Mouse (Mus musculus) E14TG2a.4 (cell line): ENCODE data around the gene Fbxw4.
A peak's percentile ranks its signal among the peaks of the same experiment; 100 is the strongest.

Source experiments
- H3K27me3 ChIP-seq: 2 replicates; pipeline ENCODE4 v1.6.1; 2014; ENCODE audit warnings: low read length, control low read depth; ENCODE audit not compliant: insufficient read depth
- H3K36me3 ChIP-seq: 2 replicates; pipeline ENCODE4 v1.6.1; 2014; ENCODE audit warnings: low read length, control low read depth; ENCODE audit not compliant: insufficient read depth
- H3K4me1 ChIP-seq: replicated peaks from 2 replicates; pipeline ENCODE4 v1.6.1; 2014; ENCODE audit warnings: low read depth, low read length, control low read depth
- H3K4me3 ChIP-seq: replicated peaks from 2 replicates; pipeline ENCODE4 v1.5.1; 2014; ENCODE audit warnings: mild to moderate bottlenecking, low read length
- H3K9me3 ChIP-seq: 2 replicates; pipeline ENCODE4 v1.6.1; 2014; ENCODE audit warnings: low read length, control low read depth
- CTCF ChIP-seq: conservative IDR thresholded peaks from 2 replicates; pipeline ENCODE4 v1.5.1; 2014; ENCODE audit warnings: low read length
- NANOG ChIP-seq: IDR thresholded peaks from 2 replicates; pipeline ENCODE4 v1.6.1; 2014; ENCODE audit warnings: borderline replicate concordance, low read length, mixed read lengths
- POU5F1 ChIP-seq: IDR thresholded peaks from 2 replicates; pipeline ENCODE4 v1.6.1; 2014; ENCODE audit warnings: low read length, borderline replicate concordance

Gene Fbxw4

GRCm38 (mm10) chr19:45659738-45660502 is at the start of gene Fbxw4:
Gene Fbxw4 (minus strand): TSS chr19:45660312.
- no peak for TF ChIP-seq POU5F1
- H3K4me1 ChIP-seq = peaks cover 22% of the 10 kb centered on the region
- peaks cover 16% of the 10 kb centered on the region for H3K27me3 ChIP-seq
- H3K36me3 ChIP-seq = 0 out of 2 replicates have a peak, but pooled peaks cover 3% of the 10 kb centered on the region
- H3K4me3 ChIP-seq = peak within 1 kb of the TSS; percentile 82
- no peaks in the 10 kb centered on the region for H3K9me3 ChIP-seq

GRCm38 (mm10) chr19:45708704-45709103 is 48.6 kb upstream of the Fbxw4 start:
- Histone ChIP-seq H3K4me3 (no peak overlapping the region), H3K36me3 (no peaks in the 10 kb centered on the region), H3K4me1 (peaks cover 13% of the 10 kb centered on the region; the same call in 1 of the 2 replicates), H3K27me3 (peaks cover 32% of the 10 kb centered on the region), H3K9me3 (no peaks in the 10 kb centered on the region)
- TF ChIP-seq POU5F1 (no peak), CTCF (no peak), NANOG (no peak)

DNA sequence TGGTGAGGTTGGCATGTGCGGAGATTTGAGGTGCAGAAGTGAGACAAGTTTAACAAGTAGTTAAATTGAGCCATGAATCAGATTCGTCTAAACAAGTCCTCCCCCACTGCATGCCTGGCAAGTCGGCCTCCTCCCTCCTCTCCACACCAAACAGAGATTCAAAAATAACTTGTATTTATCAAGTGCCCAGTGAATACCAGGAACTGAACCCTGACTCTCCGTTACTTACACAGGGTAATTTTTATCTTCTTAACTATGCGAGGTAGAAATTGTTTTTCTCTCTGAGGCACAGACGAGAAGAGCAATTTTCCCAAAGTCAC is 36.1 kb upstream of the Fbxw4 start:
- no peak for TF ChIP-seq CTCF
- TF ChIP-seq NANOG = no peak
- no peak for TF ChIP-seq POU5F1
- no peak overlapping the region for H3K4me3 ChIP-seq
- H3K36me3 ChIP-seq = no peaks in the 10 kb centered on the region
- H3K4me1 ChIP-seq = peaks cover 14% of the 10 kb centered on the region
- H3K27me3 ChIP-seq = peaks cover 17% of the 10 kb centered on the region
- no peaks in the 10 kb centered on the region for H3K9me3 ChIP-seq

DNA sequence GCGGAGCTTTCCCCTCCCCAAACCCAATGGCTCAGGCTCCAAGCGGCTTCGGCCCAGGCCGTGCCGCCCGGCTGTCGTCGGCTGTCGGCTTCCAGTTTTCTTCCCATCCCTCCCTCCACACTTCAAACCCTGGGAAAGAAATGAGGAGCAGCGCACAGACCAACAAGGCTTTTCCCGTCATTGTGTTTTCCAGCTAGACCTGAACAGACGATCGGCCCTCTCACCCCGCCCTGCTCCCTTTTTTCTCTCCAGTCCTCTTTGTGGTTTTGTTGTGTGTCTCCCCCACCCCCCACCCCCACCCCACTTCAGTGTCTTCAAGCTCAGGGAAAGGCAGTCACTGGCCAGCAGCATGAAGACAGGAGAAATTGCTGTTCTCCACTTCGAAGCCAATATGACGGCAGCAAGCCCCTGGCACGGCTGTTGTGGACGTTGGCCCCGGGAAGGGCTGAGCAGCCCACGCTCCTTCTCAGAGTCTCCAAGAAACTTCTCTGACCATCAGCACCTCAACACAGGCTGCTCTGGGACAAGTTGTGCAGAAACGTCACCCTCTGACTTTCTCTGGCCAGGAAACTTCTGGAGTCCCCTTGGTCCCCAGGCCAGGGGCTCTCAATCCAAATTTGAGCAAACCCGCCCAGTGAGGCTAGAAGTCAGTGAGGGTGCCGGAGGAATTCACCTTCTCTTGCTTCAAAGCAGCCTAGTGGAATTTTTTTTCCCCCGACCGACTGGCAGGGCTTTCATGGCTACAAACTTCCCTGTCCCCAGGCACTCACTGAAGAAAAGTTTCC is 35.6 kb upstream of the Fbxw4 start:
- Histone ChIP-seq H3K9me3 (no peaks in the 10 kb centered on the region), H3K4me3 (peak overlapping the region; percentile 46)
- TF ChIP-seq CTCF (no peak), NANOG (no peak)

DNA sequence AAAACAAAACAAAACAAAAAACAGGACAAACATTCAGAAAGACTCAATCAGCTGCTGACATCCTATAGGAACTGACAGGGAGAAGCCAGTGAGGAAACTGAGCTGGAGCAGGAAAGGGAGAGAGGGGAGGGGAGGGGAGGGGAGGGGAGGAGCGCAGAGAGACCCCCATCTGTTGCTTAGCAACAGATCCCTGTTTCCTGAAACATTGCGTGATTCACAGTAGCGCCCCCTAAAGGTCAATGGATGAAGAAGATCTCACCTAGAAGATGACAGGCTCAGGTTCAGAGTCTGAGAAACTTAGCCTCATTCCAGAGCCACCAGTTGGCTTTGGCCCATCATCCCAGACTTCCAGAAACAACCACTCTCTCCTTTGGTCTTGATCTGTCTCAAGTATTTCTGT is 33.9 kb upstream of the Fbxw4 start:
- H3K9me3 ChIP-seq = no peaks in the 10 kb centered on the region
- H3K4me3 ChIP-seq = no peak overlapping the region
- no peaks in the 10 kb centered on the region for H3K36me3 ChIP-seq
- peaks cover 14% of the 10 kb centered on the region for H3K4me1 ChIP-seq
- H3K27me3 ChIP-seq = peaks cover 20% of the 10 kb centered on the region
- TF ChIP-seq CTCF (peak; percentile 27), NANOG (no peak), POU5F1 (no peak)

More for the DNA sequence above, 35.6 kb upstream of the Fbxw4 start:
- Histone ChIP-seq H3K4me1 (peaks cover 14% of the 10 kb centered on the region), H3K36me3 (no peaks in the 10 kb centered on the region), H3K27me3 (peaks cover 17% of the 10 kb centered on the region)

GRCm38 (mm10) chr19:45692211-45692610 is 32.1 kb upstream of the Fbxw4 start:
- Histone ChIP-seq H3K27me3 (peaks cover 19% of the 10 kb centered on the region), H3K4me1 (peaks cover 14% of the 10 kb centered on the region), H3K9me3 (no peaks in the 10 kb centered on the region), H3K36me3 (no peaks in the 10 kb centered on the region), H3K4me3 (no peak overlapping the region)
- no peak for TF ChIP-seq NANOG
- TF ChIP-seq POU5F1 = no peak
- TF ChIP-seq CTCF = no peak

GRCm38 (mm10) chr19:45691001-45691535 is 31.0 kb upstream of the Fbxw4 start:
- Histone ChIP-seq H3K9me3 (no peaks in the 10 kb centered on the region), H3K36me3 (no peaks in the 10 kb centered on the region), H3K4me3 (no peak overlapping the region), H3K4me1 (peaks cover 12% of the 10 kb centered on the region), H3K27me3 (peaks cover 19% of the 10 kb centered on the region)
- TF ChIP-seq POU5F1 = no peak
- no peak for TF ChIP-seq CTCF
- TF ChIP-seq NANOG = no peak

- Histone ChIP-seq H3K4me3 (no peak overlapping the region), H3K9me3 (no peaks in the 10 kb centered on the region), H3K4me1 (no peaks in the 10 kb centered on the region), H3K27me3 (peaks cover 11% of the 10 kb centered on the region; the same call in 1 of the 2 replicates), H3K36me3 (no peaks in the 10 kb centered on the region)
- TF ChIP-seq CTCF = no peak
Observed at GRCm38 (mm10) chr19:45687001-45687400, 26.9 kb upstream of the Fbxw4 start.

DNA sequence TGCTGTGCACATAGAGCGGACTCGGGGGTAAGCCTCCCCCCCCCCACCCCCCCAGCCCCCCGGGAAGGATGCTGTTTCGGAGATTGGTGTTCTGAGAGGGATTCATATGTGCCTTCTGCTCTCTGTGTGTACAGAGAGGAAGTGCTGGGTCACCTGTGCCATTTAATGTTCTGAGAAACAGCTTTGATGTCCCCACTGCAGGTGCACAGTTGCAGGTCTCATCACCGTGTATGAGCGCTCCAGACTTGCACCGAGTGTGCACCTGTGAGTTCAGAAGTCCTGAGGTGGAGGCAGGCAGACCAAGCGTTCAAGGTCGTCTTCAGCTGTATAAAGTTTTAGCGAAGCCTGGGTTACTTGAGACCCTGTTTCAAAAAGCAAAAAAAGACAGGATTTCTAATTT is 23.6 kb upstream of the Fbxw4 start:
- no peaks in the 10 kb centered on the region for H3K9me3 ChIP-seq
- H3K4me3 ChIP-seq = no peak overlapping the region
- no peaks in the 10 kb centered on the region for H3K4me1 ChIP-seq
- peaks cover 9% of the 10 kb centered on the region; the same call in 1 of the 2 replicates for H3K27me3 ChIP-seq
- TF ChIP-seq NANOG (no peak), CTCF (no peak), POU5F1 (no peak)
- H3K36me3 ChIP-seq = no peaks in the 10 kb centered on the region
